Mouse (Mus musculus) heart, postnatal 0 days (tissue): ENCODE results near the gene Akap8.

Experiments used
- CTCF ChIP-seq: IDR thresholded peaks from 2 replicates; pipeline ENCODE4 v1.5.1; 2016; ENCODE audit warnings: antibody characterized with exemption, control low read depth, low read depth
- EP300 ChIP-seq: IDR thresholded peaks from 2 replicates; pipeline ENCODE4 v1.6.1; 2016; ENCODE audit warnings: antibody characterized with exemption, low read depth

DNA sequence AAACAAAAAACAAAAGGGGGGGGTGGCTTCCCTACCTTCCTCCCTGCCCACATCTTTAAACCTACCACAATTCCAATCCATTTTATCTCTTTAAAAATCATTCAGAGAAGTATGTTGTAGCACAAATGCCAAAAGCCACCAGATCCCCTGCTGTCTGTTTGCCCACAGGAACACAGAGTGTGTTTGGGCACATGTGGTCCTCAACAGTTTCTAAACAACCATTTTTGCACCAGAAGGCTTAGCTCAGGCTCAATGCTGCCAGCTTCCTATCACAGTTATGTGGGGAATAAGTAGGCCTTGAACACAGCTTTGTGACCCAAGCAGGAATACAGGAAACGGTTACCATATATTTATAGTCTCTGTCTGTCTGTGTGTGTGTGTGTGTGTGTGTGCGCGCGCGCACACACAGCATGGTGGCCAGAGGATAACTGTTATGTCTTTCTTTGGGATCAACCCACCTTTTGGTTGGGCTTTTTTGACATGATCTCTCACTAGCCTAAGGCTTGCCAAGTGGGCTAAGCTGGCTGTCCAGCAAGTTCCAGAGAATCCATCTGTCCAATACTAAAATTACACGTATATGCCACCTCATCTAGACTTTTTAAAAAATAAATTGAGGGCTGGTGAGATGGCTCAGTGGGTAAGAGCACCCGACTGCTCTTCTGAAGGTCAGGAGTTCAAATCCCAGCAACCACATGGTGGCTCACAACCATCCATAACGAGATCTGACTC lies 58.0 kb downstream of the Akap8 start:
- TF ChIP-seq CTCF (no peak), EP300 (no peak)
